ENCODE assay signal across 19 mouse cellular contexts in genomic region chr7:135158381-135158780, GRCm38 (mm10).
DNase-seq lines count a peak whose midpoint lies in the region; ATAC-seq and TF ChIP-seq lines count a peak whose summit lies in the region.
"Had no signal": no experiment of that assay in that cellular context is flagged by ENCODE, and none has a peak within 500 bp of the region (broad histone marks: within the 10 kb centered on the region; RNA-seq: fewer than 3 reads in every experiment).

No protein-coding gene starts in this region.

- no peaks in the 10 kb centered on the region for H3K27me3 ChIP-seq in midbrain, embryonic 11.5 days (ENCODE audit: control insufficient read depth, insufficient read depth, low read length)
- H3K27me3 ChIP-seq in midbrain, postnatal 0 days (ENCODE audit: insufficient read depth, low read length) = no peaks in the 10 kb centered on the region
- H3K27me3 ChIP-seq: CH12.LX, Patski had no signal

- peak; percentile 80 for DNase-seq in heart, adult 11 months
- DNase-seq in heart, postnatal 10 days = no peak
- DNase-seq in midbrain, embryonic 11.5 days (ENCODE audit: low spot score, missing footprints) = peak; percentile 59
- no peak for DNase-seq in midbrain, postnatal 0 days (ENCODE audit: low spot score)
- DNase-seq: adrenal gland, adult 2 months; adrenal gland, adult 8-10 months; adrenal gland, postnatal 10 days; adrenal gland, postnatal 14 days; adrenal gland, postnatal 25 days; adrenal gland, postnatal 36 days; B cell, adult 2 months; cerebellum, adult 11 months; cerebellum, adult 11-12 months; cerebellum, adult 18-20 months had no signal

- intact Hi-C loops in heart, postnatal 10 days (cut with DNase I) = no loop called here

- H3K36me3 ChIP-seq in midbrain, embryonic 11.5 days (ENCODE audit: control insufficient read depth, insufficient read depth, low read length) = no peaks in the 10 kb centered on the region
- no peaks in the 10 kb centered on the region for H3K36me3 ChIP-seq in midbrain, postnatal 0 days (ENCODE audit: insufficient read depth, low read length)
- H3K36me3 ChIP-seq: G1E had no signal

- H3K4me3 ChIP-seq in midbrain, embryonic 11.5 days (ENCODE audit: low read depth, low read length) = no peak overlapping the region
- no peak overlapping the region for H3K4me3 ChIP-seq in midbrain, postnatal 0 days (ENCODE audit: low read depth, low read length)

- no peak overlapping the region for H3K9ac ChIP-seq in midbrain, embryonic 11.5 days (ENCODE audit: low read length)
- no peak overlapping the region for H3K9ac ChIP-seq in midbrain, postnatal 0 days (replicated peaks; ENCODE audit: low read length, poor library complexity, severe bottlenecking)

- no peak overlapping the region for H3K27ac ChIP-seq in midbrain, embryonic 11.5 days (ENCODE audit: low read depth, low read length)
- H3K27ac ChIP-seq in midbrain, postnatal 0 days (ENCODE audit: low read depth, low read length) = no peak overlapping the region

- 95% methylated on average over 10 of the region's 10 CpGs for WGBS in midbrain, embryonic 11.5 days
- WGBS in midbrain, postnatal 0 days = 96% methylated on average over 10 of the region's 10 CpGs

- no peak for TF ChIP-seq CTCF in midbrain, postnatal 0 days (IDR thresholded peaks at IDR 0.05)

- no peaks in the 10 kb centered on the region for H3K4me1 ChIP-seq in midbrain, embryonic 11.5 days (ENCODE audit: control insufficient read depth, insufficient read depth, low read length)
- H3K4me1 ChIP-seq in midbrain, postnatal 0 days (ENCODE audit: insufficient read depth, low read length) = no peaks in the 10 kb centered on the region

- ATAC-seq in midbrain, embryonic 11.5 days (ENCODE audit: low FRiP score) = no peak
- no peak for ATAC-seq in midbrain, postnatal 0 days (ENCODE audit: low FRiP score)
- ATAC-seq: activated CD4-positive, CD25-positive, alpha-beta regulatory T cell, adult 4 months; CD4-positive, CD25-positive, alpha-beta regulatory T cell, adult 4 months; Patski had no signal

- H3K9me3 ChIP-seq in midbrain, embryonic 11.5 days (ENCODE audit: control insufficient read depth, low read length) = no peaks in the 10 kb centered on the region
- no peaks in the 10 kb centered on the region for H3K9me3 ChIP-seq in midbrain, postnatal 0 days (ENCODE audit: low read length)

- H3K4me2 ChIP-seq in midbrain, embryonic 11.5 days = no peak overlapping the region
- no peak overlapping the region for H3K4me2 ChIP-seq in midbrain, postnatal 0 days (ENCODE audit: low read depth, low read length, poor library complexity, severe bottlenecking)

Comparison
In these comparisons a context has a peak if more than half of its experiments do, and no peak if none do; other contexts are left out.
1. DNase-seq: peak in heart, adult 11 months (single experiment) and midbrain, embryonic 11.5 days (single experiment); none in heart, postnatal 10 days (0 of 2) and midbrain, postnatal 0 days (single experiment).